Mouse (Mus musculus) CH12.LX (cell line): ENCODE measurements at regions not wholly inside any gene's neighbourhood (a gene's known extent, or its start where the extent isn't known, plus 50 kb on each side); places are given as distances from the start of the nearest gene placed in this dataset.

Experiments
- CTCF ChIP-seq, 2 experiments: IDR thresholded peaks in 1 of 2; conservative IDR thresholded peaks in 1 of 2; 2 replicates each; pipeline ENCODE4 v1.5.1; 2011 to 2012; ENCODE audit warnings: low read depth in 2 of 2, low read length in 2 of 2, improper control_type of control experiment in 1 of 2, inconsistent platforms in 1 of 2, mild to moderate bottlenecking in 1 of 2, moderate library complexity in 1 of 2
- E2F4 ChIP-seq: IDR thresholded peaks from 2 replicates; pipeline ENCODE4 v1.6.1; 2011; ENCODE audit warnings: low read depth, low read length, improper control_type of control experiment; ENCODE audit not compliant: insufficient replicate concordance
- KAT2A ChIP-seq: IDR thresholded peaks from 2 replicates; pipeline ENCODE4 v1.6.1; 2012; ENCODE audit warnings: low read length, improper control_type of control experiment, inconsistent platforms; ENCODE audit not compliant: insufficient replicate concordance
- MYC ChIP-seq: IDR thresholded peaks from 2 replicates; pipeline ENCODE4 v1.6.1; 2011; ENCODE audit warnings: low read depth, mild to moderate bottlenecking, improper control_type of control experiment, low read length

GRCm38 (mm10) chr9:122534965-122535364 lies 183.6 kb downstream of the Abhd5 start:
- no peak for TF ChIP-seq E2F4
- no peak for TF ChIP-seq MYC
- TF ChIP-seq CTCF (conservative IDR thresholded peaks at IDR 0.05 in 1 of 2, IDR thresholded peaks at IDR 0.05 in 1 of 2; ENCODE audit: low read depth in 2 of 2, low read length in 2 of 2) = no peak
- no peak for TF ChIP-seq KAT2A
